Mouse (Mus musculus): ENCODE measurements at regions not wholly inside any gene's neighbourhood (a gene's known extent, or its start where the extent isn't known, plus 50 kb on each side); places are given as distances from the start of the nearest gene placed in this dataset.

- TF ChIP-seq CTCF (IDR thresholded peaks at IDR 0.05; ENCODE audit: low read depth), result no peak
- no peak for TF ChIP-seq EP300 (optimal IDR thresholded peaks at IDR 0.05)
Measured at GRCm38 (mm10) chr1:159417176-159417575, 106.4 kb upstream of the Tnr start.

All from stomach, postnatal 0 days (tissue).